Mouse (Mus musculus) intestine, embryonic 16.5 days (tissue): Measurements from ENCODE around the gene Tecpr1. TPM values are rescaled to one million over a fixed set of nuclear protein-coding genes. Genes with fewer than 3 reads are reported as not detected.

Experiments used
- ATAC-seq: fragments of 200-750 bp; cut with Nextera tagmentation; 2 replicates; pipeline ENCODE4 v1.8.0; 2017; ENCODE audit warnings: moderate TSS enrichment, moderate library complexity
- H3K27ac ChIP-seq: fragments of 300-500 bp; sonication (generic); 2 replicates; pipeline ENCODE4 v1.5.1; 2014; ENCODE audit warnings: mild to moderate bottlenecking, low read length
- H3K27me3 ChIP-seq: fragments of 300-500 bp; sonication (generic); replicated peaks from 2 replicates; pipeline ENCODE4 v1.6.1; 2014; ENCODE audit warnings: low read length, control low read depth, mixed read lengths; ENCODE audit not compliant: control insufficient read depth, insufficient read depth
- H3K36me3 ChIP-seq: fragments of 300-500 bp; sonication (generic); 2 replicates; pipeline ENCODE4 v1.6.1; 2014; ENCODE audit warnings: low read length, control low read depth; ENCODE audit not compliant: control insufficient read depth, insufficient read depth
- H3K4me1 ChIP-seq: fragments of 300-500 bp; sonication (generic); 2 replicates; pipeline ENCODE4 v1.6.1; 2014; ENCODE audit warnings: low read length, control low read depth, mixed read lengths; ENCODE audit not compliant: control insufficient read depth, insufficient read depth
- H3K4me2 ChIP-seq: fragments of 300-500 bp; sonication (generic); 2 replicates; pipeline ENCODE4 v1.6.1; 2014; ENCODE audit warnings: low read depth, low read length, control low read depth
- H3K4me3 ChIP-seq: fragments of 300-500 bp; sonication (generic); 2 replicates; pipeline ENCODE4 v1.5.1; 2014; ENCODE audit warnings: mild to moderate bottlenecking, low read length
- H3K9ac ChIP-seq: fragments of 300-500 bp; sonication (generic); 2 replicates; pipeline ENCODE4 v1.6.1; 2014; ENCODE audit warnings: low read depth, low read length
- H3K9me3 ChIP-seq: fragments of 300-500 bp; sonication (generic); 2 replicates; pipeline ENCODE4 v1.6.1; 2016; ENCODE audit warnings: low read length, control low read depth; ENCODE audit not compliant: control insufficient read depth
- WGBS: fragments of 180-500 bp; shearing (Covaris S2); extraction: QIAGEN DNeasy Blood & Tissue Kit; methylation state at CpG from one replicate; pipeline ENCODE4 v1.1.7; 2014; 5-methylcytosine and 5-hydroxymethylcytosine counted together
- polyA plus RNA-seq: library from polyadenylated mRNA; unstranded; fragments of >200 nt; fragmentation: Nextera tagmentation; extraction: Ambion mirVana; gene quantifications from 2 replicates; pipeline ENCODE4 v1.2.1, GENCODE M21; 2015

Gene Tecpr1
- polyA plus RNA-seq, 1 experiment from 2014 or later: 19.3 TPM

GRCm38 (mm10) chr5:144261309-144261708, 37.9 kb upstream of the Tecpr1 start:
- H3K36me3 ChIP-seq: 0 out of 2 replicates have a peak, but pooled peaks cover 9% of the 10 kb centered on the region
- no peak for ATAC-seq
- 78% methylated on average over 9 of the region's 9 CpGs for whole genome bisulfite sequencing

GRCm38 (mm10) chr5:144260464-144260863, 37.0 kb upstream of the Tecpr1 start:
- Histone ChIP-seq H3K27me3 (no peaks in the 10 kb centered on the region), H3K27ac (no peak overlapping the region), H3K9me3 (no peaks in the 10 kb centered on the region), H3K4me2 (no peak overlapping the region), H3K36me3 (0 out of 2 replicates have a peak, but pooled peaks cover 9% of the 10 kb centered on the region), H3K4me1 (peaks cover 38% of the 10 kb centered on the region), H3K9ac (no peak overlapping the region), H3K4me3 (no peak overlapping the region)
- WGBS: 80% methylated on average over 8 of the region's 8 CpGs
- no peak for ATAC-seq

More at GRCm38 (mm10) chr5:144261309-144261708, 37.9 kb upstream of the Tecpr1 start:
- Histone ChIP-seq H3K9me3 (no peaks in the 10 kb centered on the region), H3K27ac (no peak overlapping the region), H3K9ac (no peak overlapping the region), H3K4me3 (no peak overlapping the region), H3K4me1 (peaks cover 38% of the 10 kb centered on the region), H3K27me3 (no peaks in the 10 kb centered on the region), H3K4me2 (no peak overlapping the region)

- Histone ChIP-seq H3K4me2 (peak overlapping the region; percentile 83), H3K9me3 (no peaks in the 10 kb centered on the region), H3K9ac (peak overlapping the region; percentile 24; the same call in 1 of the 2 replicates), H3K27me3 (no peaks in the 10 kb centered on the region), H3K27ac (no peak overlapping the region), H3K4me3 (peak overlapping the region; percentile 99; the same call in 1 of the 2 replicates), H3K36me3 (0 out of 2 replicates have a peak, but pooled peaks cover 6% of the 10 kb centered on the region), H3K4me1 (peaks cover 41% of the 10 kb centered on the region)
- ATAC-seq: no peak
- 73% methylated on average over 6 of the region's 6 CpGs for WGBS
Measured at GRCm38 (mm10) chr5:144259228-144259627, 35.8 kb upstream of the Tecpr1 start.

GRCm38 (mm10) chr5:144258687-144259086, 35.3 kb upstream of the Tecpr1 start:
- Histone ChIP-seq H3K36me3 (0 out of 2 replicates have a peak, but pooled peaks cover 6% of the 10 kb centered on the region), H3K4me2 (peak overlapping the region; percentile 83), H3K9ac (peak overlapping the region; percentile 97), H3K27ac (no peak overlapping the region), H3K4me3 (peak overlapping the region; percentile 99), H3K9me3 (no peaks in the 10 kb centered on the region), H3K4me1 (peaks cover 41% of the 10 kb centered on the region), H3K27me3 (no peaks in the 10 kb centered on the region)
- 28% methylated on average over 2 of the region's 2 CpGs for WGBS
- ATAC-seq: no peak

- peak overlapping the region; percentile 99 for H3K4me3 ChIP-seq
- WGBS: 34% methylated on average over 14 of the region's 14 CpGs
- H3K27me3 ChIP-seq: no peaks in the 10 kb centered on the region
- H3K4me1 ChIP-seq: peaks cover 41% of the 10 kb centered on the region
- H3K9ac ChIP-seq: peak overlapping the region; percentile 97
- ATAC-seq: no peak
- 0 out of 2 replicates have a peak, but pooled peaks cover 6% of the 10 kb centered on the region for H3K36me3 ChIP-seq
- peak overlapping the region; percentile 83 for H3K4me2 ChIP-seq
- H3K9me3 ChIP-seq: no peaks in the 10 kb centered on the region
- no peak overlapping the region for H3K27ac ChIP-seq
Measured at GRCm38 (mm10) chr5:144258131-144258611, 34.8 kb upstream of the Tecpr1 start.

- WGBS: 77% methylated on average over 3 of the region's 3 CpGs
- no peak for ATAC-seq
- Histone ChIP-seq H3K4me2 (peak overlapping the region; percentile 83), H3K9ac (peak overlapping the region; percentile 97), H3K4me3 (peak overlapping the region; percentile 99), H3K36me3 (0 out of 2 replicates have a peak, but pooled peaks cover 6% of the 10 kb centered on the region), H3K4me1 (peaks cover 41% of the 10 kb centered on the region), H3K9me3 (no peaks in the 10 kb centered on the region), H3K27ac (no peak overlapping the region), H3K27me3 (no peaks in the 10 kb centered on the region)
Measured at GRCm38 (mm10) chr5:144257451-144258110, 34.2 kb upstream of the Tecpr1 start.

- peaks cover 41% of the 10 kb centered on the region for H3K4me1 ChIP-seq
- H3K27ac ChIP-seq: peak overlapping the region; percentile 93; the same call in 1 of the 2 replicates
- 50% methylated on average over 1 of the region's 1 CpGs for WGBS
- H3K27me3 ChIP-seq: no peaks in the 10 kb centered on the region
- H3K4me2 ChIP-seq: peak overlapping the region; percentile 83
- H3K4me3 ChIP-seq: peak overlapping the region; percentile 99
- peak overlapping the region; percentile 97 for H3K9ac ChIP-seq
- no peaks in the 10 kb centered on the region for H3K9me3 ChIP-seq
- H3K36me3 ChIP-seq: 0 out of 2 replicates have a peak, but pooled peaks cover 6% of the 10 kb centered on the region
- ATAC-seq: no peak
Measured at GRCm38 (mm10) chr5:144256888-144257287, 33.5 kb upstream of the Tecpr1 start.

GRCm38 (mm10) chr5:144256541-144256870, 33.1 kb upstream of the Tecpr1 start:
- Histone ChIP-seq H3K36me3 (0 out of 2 replicates have a peak, but pooled peaks cover 6% of the 10 kb centered on the region), H3K27ac (peak overlapping the region; percentile 93), H3K27me3 (no peaks in the 10 kb centered on the region), H3K4me2 (peak overlapping the region; percentile 83), H3K4me1 (peaks cover 41% of the 10 kb centered on the region), H3K9me3 (no peaks in the 10 kb centered on the region), H3K4me3 (peak overlapping the region; percentile 99), H3K9ac (peak overlapping the region; percentile 97)
- WGBS: 8% methylated on average over 7 of the region's 7 CpGs
- no peak for ATAC-seq

- Histone ChIP-seq H3K9me3 (no peaks in the 10 kb centered on the region), H3K4me2 (peak overlapping the region; percentile 83), H3K9ac (peak overlapping the region; percentile 97), H3K4me3 (peak overlapping the region; percentile 99), H3K27me3 (no peaks in the 10 kb centered on the region), H3K27ac (peak overlapping the region; percentile 93), H3K36me3 (0 out of 2 replicates have a peak, but pooled peaks cover 4% of the 10 kb centered on the region), H3K4me1 (peaks cover 38% of the 10 kb centered on the region)
- ATAC-seq: peak; percentile 7
- WGBS: under 1% methylated on average over 36 of the region's 40 CpGs
Measured at GRCm38 (mm10) chr5:144255632-144256540, 32.5 kb upstream of the Tecpr1 start.
